Mouse (Mus musculus) bone marrow, adult 2 months (tissue): ENCODE results near the gene Cd274. TPM values are rescaled to one million over a fixed set of nuclear protein-coding genes. Genes with fewer than 3 reads are reported as not detected.

ENCODE experiments used
- H3K27ac ChIP-seq: fragments of 200-500 bp; 2 replicates; pipeline ENCODE4 v1.5.1; 2012; ENCODE audit warnings: low read depth, mild to moderate bottlenecking, control low read depth, inconsistent platforms, low read length; ENCODE audit not compliant: control insufficient read depth, poor library complexity, insufficient read depth
- H3K4me1 ChIP-seq: fragments of 200-500 bp; 2 replicates; pipeline ENCODE4 v1.6.1; 2011; ENCODE audit warnings: low read length; ENCODE audit not compliant: control insufficient read depth, insufficient read depth
- H3K4me3 ChIP-seq: fragments of 200-500 bp; replicated peaks from 2 replicates; pipeline ENCODE3; 2011; ENCODE audit warnings: mild to moderate bottlenecking, low read depth, low read length, control low read depth; ENCODE audit not compliant: control insufficient read depth
- CTCF ChIP-seq: fragments of 200-500 bp; IDR thresholded peaks from 2 replicates; pipeline ENCODE4 v1.5.1; 2011; ENCODE audit warnings: low read length, control low read depth; ENCODE audit not compliant: control insufficient read depth, insufficient read depth
- POLR2A ChIP-seq: fragments of 200-500 bp; IDR thresholded peaks from 2 replicates; pipeline ENCODE4 v1.6.1; 2011; ENCODE audit warnings: low read depth, mild to moderate bottlenecking, control low read depth, low read length, borderline replicate concordance; ENCODE audit not compliant: control insufficient read depth
- WGBS: fragments of 180-500 bp; shearing (Covaris S2); methylation state at CpG from one replicate; pipeline ENCODE4 v1.1.7; 2018; 5-methylcytosine and 5-hydroxymethylcytosine counted together
- polyA plus RNA-seq: library from polyadenylated mRNA; stranded (reverse); fragments of >200 nt; gene quantifications from 2 replicates; pipeline ENCODE4 v1.2.4, GENCODE M21; 2011; ENCODE audit warnings: low replicate concordance; ENCODE audit not compliant: missing spikeins, insufficient read depth, insufficient read length

Cd274 gene
- polyA plus RNA-seq, 1 experiment = 2.9 TPM

GRCm38 (mm10) chr19:29360251-29360650 lies 7.0 kb upstream of the Cd274 start:
- WGBS = 63% methylated on average over 5 of the region's 5 CpGs
- H3K4me3 ChIP-seq = no peak overlapping the region
- TF ChIP-seq CTCF (no peak), POLR2A (no peak)
- H3K4me1 ChIP-seq = peaks cover 2% of the 10 kb centered on the region; the same call in 1 of the 2 replicates
- H3K27ac ChIP-seq = no peak overlapping the region

GRCm38 (mm10) chr19:29361468-29362130 lies 5.7 kb upstream of the Cd274 start:
- WGBS = 1% methylated on average over 33 of the region's 33 CpGs
- peak overlapping the region; percentile 96 for H3K4me3 ChIP-seq
- peak overlapping the region; percentile 75 for H3K27ac ChIP-seq
- H3K4me1 ChIP-seq = peaks cover 2% of the 10 kb centered on the region; the same call in 1 of the 2 replicates
- TF ChIP-seq POLR2A = peak; percentile 76; the same call in 1 of the 2 replicates
- no peak for TF ChIP-seq CTCF

- Histone ChIP-seq H3K4me1 (peaks cover 2% of the 10 kb centered on the region; the same call in 1 of the 2 replicates), H3K27ac (no peak overlapping the region), H3K4me3 (peak overlapping the region; percentile 96)
- no peak for TF ChIP-seq POLR2A
- no peak for TF ChIP-seq CTCF
- 45% methylated on average over 13 of the region's 13 CpGs for WGBS
Measured at GRCm38 (mm10) chr19:29362173-29362930, 4.9 kb upstream of the Cd274 start.

- WGBS = 90% methylated on average over 7 of the region's 7 CpGs
- Histone ChIP-seq H3K4me3 (no peak overlapping the region), H3K4me1 (peaks cover 2% of the 10 kb centered on the region; the same call in 1 of the 2 replicates), H3K27ac (no peak overlapping the region)
- no peak for TF ChIP-seq POLR2A
- TF ChIP-seq CTCF = no peak
Measured at GRCm38 (mm10) chr19:29363557-29363956, 3.7 kb upstream of the Cd274 start.

GRCm38 (mm10) chr19:29364076-29364475 lies 3.2 kb upstream of the Cd274 start:
- H3K4me3 ChIP-seq = no peak overlapping the region
- H3K4me1 ChIP-seq = peaks cover 3% of the 10 kb centered on the region; the same call in 1 of the 2 replicates
- 67% methylated on average over 5 of the region's 5 CpGs for WGBS
- peak overlapping the region; percentile 37; the same call in 1 of the 2 replicates for H3K27ac ChIP-seq
- TF ChIP-seq CTCF = no peak
- TF ChIP-seq POLR2A = no peak

GRCm38 (mm10) chr19:29365105-29365504 lies 2.1 kb upstream of the Cd274 start:
- Histone ChIP-seq H3K4me3 (no peak overlapping the region), H3K27ac (no peak overlapping the region), H3K4me1 (peaks cover 3% of the 10 kb centered on the region; the same call in 1 of the 2 replicates)
- WGBS = 71% methylated on average over 3 of the region's 3 CpGs
- TF ChIP-seq POLR2A = no peak
- TF ChIP-seq CTCF = no peak

- Histone ChIP-seq H3K4me3 (peak overlapping the region; percentile 89), H3K4me1 (peaks cover 3% of the 10 kb centered on the region; the same call in 1 of the 2 replicates), H3K27ac (peak overlapping the region; percentile 78)
- no peak for TF ChIP-seq CTCF
- TF ChIP-seq POLR2A = no peak
- WGBS = 5% methylated on average over 20 of the region's 20 CpGs
Measured at GRCm38 (mm10) chr19:29366226-29366968, 858 bp upstream of the Cd274 start.
